Mouse (Mus musculus) neural tube, embryonic 10.5 days (tissue): Measurements from ENCODE around the gene Fam117a.

Source experiments
- DNase-seq: peaks from one replicate; pipeline ENCODE4 v3.0.0-alpha.2; 2017; ENCODE audit warnings: low spot score; ENCODE audit errors: extremely low spot score

Gene Fam117a

DNA sequence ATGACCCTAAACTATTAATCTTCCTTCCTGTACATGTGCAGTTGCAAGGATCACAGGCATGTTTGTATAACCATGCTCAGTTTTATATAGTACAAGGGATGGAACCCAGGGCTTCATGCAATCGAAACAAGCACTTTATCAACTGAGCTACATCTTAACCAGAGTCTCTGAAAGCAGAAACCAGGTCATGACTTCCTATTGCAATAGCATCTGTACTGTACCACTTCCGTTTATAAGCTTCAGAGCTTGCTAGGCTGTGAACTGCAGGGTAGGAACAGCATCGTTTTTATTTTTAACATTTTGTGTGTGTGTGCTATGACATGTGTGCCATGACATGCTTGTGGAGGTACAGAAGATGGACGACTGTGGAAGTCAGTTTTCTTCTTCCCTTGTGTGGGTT lies 3.6 kb upstream of the Fam117a start:
- no peak for DNase-seq

DNA sequence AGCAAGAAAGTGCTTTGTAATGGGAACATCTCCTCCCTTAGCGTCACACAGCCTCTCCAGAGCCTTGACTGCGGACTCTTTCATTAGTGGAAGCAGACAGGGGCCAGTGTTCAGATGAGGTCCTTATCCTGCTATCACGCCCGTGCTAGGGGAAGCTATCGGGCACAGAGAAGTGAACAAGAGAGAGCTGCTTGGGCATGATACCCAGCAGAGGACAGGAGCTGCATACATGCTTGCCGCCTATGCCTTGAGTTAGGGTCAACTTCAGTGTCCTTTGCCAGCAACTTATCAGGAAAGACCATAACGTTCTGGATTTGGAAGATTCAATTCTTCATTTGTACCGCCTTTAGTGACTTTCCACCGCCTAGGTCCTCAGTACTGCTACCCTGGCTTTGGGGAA lies 3.0 kb upstream of the Fam117a start:
- no peak for DNase-seq

DNA sequence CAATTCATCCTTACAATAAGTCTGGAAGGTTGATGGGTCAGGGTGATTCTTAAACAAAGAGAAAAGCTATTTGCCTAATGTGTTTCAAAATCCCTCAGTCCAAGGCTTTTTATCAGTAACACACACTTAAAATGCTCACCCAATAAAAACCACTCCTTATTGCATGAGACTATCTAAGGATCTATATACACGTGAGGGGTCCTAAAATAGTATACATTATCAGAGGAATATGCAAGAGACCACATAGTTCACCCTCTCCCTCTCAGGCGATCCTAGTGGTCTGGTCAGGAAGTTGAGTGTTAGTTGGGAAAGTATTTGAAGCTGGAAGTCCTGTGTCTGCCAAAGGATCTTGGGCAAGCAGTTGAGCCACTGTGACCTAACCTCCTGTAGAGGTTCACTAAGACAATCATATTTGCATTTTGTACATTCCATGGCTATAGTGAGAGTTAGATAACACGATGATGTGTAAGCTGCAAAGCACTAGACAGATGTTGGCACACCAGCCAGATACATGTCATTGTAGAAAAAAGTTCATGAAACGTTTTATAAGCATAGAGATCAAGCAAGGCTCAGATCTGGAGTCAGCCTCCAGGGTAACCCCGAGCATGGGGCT lies 2.3 kb upstream of the Fam117a start:
- DNase-seq: no peak

DNA sequence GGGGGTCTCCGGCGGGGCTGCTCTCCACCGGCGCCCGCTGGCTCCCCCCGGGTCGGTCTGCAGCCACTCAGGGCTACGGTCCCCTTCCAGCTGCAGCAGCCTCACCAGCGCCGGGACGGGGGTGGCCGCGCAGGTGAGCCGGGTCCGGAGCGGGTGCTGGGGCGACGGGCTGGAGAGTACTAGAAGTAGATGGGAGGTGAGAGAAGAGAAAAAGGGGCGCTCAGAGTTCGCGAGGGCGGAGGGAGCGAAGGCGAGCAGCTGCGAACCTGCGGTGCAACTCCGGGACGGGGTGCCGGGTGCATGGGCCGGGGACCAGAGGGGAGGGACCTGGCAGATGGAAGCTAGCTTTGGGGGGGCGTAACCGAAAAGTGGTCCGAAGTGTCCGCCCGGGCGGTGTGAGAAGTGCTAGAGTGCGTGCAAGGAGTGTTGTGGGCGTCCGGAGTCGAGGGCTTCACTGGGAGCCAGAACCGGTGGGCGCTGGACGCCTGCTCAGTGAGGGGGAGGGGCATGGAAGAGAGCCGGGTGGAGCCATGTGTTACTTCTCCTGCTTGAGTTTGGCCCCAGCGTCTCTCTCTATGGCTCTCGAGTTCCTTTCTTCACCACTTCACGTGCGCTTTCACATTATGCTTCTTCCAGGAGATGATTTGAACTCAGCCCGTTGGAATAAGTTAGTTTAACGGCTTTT lies 453 bp downstream of the Fam117a start:
- peak; percentile 76 for DNase-seq

DNA sequence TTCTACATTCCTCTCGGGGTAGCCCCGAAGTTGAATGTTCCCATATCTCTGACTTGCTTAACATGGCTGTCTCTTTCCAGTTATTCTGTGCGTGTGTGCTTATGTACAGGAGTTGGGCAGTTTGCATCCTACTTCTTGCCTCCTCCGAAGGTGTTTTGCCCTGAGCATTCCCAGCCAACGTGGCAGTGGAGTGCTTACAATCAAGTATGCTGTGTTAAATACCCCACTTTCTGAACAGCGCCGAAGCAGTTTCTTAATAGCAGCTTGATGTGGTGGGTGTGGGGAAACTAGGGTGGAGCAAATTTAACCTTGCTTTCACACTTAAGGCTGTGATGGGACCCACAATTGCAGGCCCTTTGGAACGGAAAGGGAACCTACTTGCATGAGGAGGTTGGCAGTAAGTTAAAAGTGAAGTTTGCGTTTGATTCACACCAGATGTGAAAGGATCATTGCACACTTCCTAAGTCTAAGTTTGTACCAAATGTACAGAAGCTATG lies 1.1 kb downstream of the Fam117a start:
- DNase-seq: no peak

DNA sequence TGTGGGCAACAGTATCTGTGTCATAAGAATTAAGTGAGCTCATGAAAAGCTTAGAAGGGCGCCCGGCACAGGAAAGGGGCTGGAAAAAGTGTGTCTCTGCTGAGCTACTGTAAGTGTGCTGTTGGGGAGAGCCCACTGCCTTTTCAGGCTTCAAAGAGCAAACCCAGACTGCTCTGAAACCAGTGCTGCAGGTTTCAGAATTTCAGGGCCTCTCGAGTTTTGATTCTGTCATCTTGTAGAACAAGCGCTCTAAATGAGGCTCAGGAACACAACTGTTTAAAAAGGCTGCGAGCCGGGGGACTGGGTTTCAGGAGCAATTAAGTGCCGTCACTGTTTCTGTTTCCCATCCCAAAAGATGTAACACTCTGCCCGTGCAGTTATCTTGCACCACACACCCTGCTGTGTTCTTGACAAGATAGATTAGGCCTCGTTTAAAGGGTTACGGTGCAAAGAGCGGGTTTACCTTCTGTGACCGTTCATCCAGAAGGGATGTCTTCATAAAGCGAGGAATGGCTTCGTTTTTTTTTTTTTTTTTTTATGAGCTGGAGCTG lies 2.7 kb downstream of the Fam117a start:
- DNase-seq: peak; percentile 52

DNA sequence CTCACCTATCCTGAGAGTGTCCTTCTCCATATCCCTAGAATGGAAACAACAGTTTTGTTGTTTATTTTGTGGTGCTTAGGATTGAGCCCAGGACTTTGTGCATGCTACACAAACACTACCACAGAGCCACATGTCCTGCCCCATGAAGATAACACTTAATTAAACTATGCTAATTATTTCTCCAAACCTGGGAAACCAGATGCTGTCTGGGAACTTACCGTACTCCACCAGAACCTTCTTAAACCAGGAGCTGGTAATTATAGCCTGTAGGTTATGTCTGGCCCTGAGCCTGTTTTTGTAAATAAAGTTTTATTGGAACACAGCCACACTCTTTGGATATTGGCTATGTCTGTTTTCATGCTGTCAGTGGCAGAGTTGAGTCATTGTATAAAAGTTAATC lies 3.4 kb downstream of the Fam117a start:
- no peak for DNase-seq

DNA sequence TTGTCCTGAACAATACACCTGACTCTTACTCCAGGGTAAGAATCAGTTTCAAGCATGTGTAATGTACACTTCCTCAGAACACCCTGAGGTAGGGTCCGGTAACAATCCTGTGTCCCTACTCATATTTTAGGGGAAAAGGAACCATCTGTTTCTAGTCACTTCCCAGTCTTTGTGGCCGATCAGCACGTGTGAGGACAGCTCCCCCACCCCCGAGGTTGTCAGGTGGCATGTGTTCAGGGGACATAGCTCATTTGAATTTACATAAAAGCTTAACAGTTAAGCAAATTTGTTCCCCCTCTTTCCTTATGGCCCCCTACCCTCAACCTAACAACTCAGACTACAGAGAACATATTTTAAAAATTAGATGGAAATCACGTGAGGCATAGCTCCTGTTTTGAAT lies 3.8 kb downstream of the Fam117a start:
- no peak for DNase-seq

DNA sequence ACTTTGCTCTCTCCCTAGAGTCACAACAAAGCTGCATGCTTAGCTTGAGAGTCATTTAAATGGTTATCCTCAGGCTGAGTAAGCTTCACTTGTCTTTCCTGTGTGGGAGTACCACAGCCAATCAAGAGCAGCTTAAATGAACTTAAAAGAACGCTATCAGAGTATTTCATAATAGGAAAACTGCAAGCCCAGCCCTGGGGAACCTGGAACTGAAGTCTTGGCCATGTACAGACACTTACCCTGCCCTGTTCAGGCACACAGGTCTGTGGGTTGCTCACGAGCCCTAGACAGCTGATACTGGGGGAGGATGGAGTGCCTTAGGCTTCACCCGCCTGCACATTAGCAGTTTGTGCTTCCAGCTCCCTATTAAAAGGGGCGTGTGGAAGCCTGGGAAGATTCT lies 6.4 kb downstream of the Fam117a start:
- DNase-seq: no peak

DNA sequence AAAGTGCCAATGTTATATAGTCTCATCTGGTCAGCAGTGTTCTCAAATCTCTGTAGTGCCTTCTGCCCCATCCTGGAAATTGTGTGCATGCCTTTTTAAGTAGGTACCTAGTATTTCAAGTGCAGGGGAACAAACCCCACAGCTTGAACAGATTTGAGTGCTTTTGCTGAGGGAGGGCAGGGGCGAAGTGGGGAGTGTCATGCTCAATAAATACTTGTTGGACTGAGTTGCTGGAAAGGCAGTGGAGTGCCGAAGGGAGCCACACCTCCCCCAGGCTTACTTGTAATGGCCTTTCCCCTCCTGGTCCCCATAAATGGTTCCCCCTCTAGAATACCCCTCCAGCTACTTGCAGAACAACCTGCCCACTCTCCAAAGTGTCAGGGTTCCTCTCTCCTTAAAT lies 7.4 kb downstream of the Fam117a start:
- no peak for DNase-seq

DNA sequence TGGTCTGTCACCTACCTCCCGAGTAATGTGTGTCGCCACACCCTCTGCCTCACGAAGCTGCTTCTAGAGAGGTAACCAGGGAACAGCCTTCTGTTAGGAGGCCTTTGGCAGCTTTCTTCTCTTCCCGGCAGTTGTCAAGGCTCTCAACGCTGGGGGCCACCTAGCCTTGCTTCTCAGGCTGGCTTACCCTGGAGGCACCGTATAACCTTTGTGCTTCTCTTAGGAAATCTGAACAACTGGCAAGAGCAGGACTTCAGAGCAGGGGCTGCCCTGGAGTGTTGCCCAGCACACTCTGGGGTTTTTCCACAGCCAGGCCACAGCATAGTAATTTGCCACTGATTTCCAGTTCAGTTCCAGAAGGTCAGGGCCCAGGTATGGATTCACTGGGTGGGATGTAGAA lies 13.5 kb downstream of the Fam117a start:
- no peak for DNase-seq

DNA sequence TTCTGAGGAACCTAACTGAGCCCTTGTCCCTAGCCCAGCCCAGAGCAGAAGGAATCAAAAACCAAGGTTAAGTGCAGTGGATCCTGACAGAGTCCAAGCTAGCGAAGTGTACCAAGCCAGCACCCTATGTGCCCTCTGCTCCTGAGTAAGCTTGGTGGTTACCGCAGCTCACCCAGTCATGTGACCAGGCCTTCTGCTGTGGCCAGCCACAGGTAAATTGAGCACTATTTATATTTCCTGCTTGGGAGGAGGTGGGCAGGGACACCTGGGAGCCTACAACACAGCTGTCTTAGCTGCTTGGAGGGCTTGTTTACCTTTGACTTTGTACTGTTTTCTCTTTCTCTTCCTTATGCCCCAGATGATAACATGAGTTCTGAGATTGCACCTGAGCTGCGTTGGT lies 14.1 kb downstream of the Fam117a start:
- no peak for DNase-seq

DNA sequence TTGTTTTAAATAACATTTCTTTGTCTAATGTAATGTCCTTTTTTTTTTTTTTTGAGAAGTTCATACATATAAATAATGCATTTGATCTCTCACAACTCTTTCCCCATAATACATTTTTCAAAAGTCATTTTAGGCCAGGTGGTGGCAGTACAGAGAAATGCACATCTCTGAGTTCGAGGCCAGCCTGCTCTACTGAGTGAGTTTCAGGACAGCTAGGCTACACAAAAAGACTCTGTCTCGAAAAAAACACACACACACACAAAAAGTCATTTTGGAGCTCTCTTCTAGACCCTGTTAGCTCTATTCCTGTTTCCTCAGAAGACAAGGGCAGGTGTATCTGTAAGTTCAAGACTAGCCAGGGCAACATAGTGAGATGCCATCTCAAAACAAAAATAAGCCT lies 15.9 kb downstream of the Fam117a start:
- no peak for DNase-seq

DNA sequence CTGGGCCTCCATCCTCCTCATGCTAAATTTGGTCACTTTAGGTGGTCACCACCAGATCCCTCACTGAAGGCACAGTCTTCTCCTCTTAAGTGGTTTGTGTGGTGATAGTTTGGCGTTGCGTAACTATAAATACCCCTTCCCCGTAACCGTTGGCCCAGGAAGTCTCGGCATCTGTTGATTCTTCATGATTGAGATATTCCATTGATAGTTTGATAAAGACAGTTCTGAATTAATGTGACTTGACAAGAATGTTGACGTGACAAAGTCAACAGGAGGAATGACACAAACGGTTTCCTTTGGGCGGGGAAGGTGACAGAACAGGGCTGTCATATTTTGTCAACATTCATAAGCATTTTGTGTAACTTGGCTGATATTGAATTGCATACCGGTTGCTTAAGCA lies 16.4 kb downstream of the Fam117a start:
- DNase-seq: no peak

DNA sequence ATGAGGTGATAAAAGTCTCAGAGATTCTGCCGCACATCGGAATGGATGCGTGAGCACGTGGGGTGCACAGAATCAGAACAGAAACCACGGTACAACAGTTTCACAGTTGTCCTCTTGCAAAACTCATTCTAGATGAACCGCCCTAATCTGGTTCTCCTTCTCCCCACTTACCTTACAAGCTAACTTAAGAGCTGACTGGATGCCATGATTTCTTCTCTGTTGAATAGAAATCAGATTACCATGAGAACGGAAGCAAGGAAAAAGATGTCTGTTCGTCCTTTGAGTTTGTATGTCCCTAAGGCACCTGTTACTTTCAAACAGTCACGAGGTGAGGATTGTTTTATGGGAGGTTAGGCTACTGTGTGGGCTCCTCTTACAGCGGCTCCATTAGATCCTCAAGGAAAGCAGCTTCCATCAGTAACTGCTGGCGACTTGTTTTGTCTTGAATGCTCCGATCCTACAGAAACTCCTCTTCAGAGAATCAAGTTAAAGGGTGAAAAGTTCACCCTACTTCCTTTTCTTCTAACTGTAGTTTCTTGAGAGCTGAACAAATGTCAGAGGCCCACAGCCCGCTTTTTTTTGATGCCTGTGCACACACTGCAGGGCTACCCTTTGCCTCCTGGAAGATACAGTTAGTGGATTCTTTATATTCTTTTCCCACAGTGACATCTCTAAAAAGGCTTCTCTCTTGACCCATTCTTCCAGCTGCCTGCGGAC lies 17.6 kb downstream of the Fam117a start:
- DNase-seq: no peak

DNA sequence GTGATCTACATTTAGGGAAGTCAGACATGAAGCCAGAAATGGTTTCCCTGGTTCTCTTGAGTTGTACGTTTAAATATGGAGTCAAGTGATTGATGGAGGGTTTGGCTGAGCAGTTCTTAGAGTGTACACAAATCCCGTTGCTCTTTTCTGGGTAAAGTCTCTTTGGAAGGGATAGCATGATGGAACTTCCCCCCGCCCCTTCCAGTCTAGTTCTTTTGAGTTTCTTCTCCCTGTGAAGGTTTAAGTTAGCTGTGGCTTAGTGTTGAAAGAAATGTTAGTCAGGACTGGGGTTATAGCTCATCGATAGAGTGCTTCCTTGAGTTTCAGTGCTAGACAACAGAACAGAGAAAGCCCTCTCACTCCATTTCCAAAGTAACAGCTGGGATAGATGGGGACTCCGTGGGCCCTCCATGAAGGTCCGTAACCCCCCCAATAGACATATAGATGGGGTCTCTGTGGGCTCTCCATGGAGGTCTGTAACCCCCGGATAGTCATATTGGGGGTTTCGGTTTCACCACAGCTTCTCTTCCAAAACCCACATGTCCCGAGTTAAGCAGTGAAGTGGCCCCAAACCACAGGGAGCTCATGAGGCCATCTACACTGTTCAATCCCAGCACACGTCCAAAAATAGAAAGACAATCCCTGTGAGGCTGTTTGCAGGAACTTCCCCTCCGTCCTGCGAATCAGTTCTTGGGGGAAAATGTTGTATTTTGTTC lies 18.3 kb downstream of the Fam117a start:
- DNase-seq: no peak

DNA sequence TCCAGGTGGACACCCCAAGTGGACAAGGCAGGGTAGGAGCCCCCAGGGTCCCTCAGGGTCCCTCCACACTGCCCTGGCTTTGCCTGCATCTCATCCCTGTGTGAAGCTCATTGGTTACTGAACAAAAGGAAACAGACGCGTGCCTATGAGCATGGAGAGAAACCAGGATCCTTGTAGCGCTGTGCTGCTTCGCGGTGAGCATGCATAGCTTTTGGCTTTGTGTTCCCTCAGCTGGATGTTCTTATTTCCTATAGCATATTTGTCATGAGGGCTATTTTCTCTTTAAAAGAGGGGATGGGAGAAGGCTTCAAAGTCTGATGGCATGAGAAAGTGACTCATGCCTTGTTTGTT lies 18.8 kb downstream of the Fam117a start:
- no peak for DNase-seq

DNA sequence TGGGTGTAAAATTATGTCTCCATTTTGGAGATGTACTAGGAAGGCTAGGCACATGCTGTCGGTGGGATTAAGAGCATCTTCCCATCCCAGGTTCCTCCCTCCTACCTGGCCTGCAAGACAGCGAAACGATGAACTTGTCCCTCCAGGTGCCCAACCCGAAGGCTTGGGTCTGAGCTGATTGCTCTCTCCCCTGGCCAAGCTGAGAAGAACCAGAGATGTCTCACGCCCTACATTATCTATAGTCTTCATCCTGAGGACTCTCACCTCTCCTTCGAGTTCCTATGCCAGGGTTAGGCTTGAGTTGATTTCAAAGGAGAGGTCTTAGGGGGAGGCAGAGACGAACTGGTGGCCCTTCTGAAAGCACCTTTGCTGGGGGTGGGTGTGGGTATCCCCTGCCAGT lies 19.2 kb downstream of the Fam117a start:
- no peak for DNase-seq

DNA sequence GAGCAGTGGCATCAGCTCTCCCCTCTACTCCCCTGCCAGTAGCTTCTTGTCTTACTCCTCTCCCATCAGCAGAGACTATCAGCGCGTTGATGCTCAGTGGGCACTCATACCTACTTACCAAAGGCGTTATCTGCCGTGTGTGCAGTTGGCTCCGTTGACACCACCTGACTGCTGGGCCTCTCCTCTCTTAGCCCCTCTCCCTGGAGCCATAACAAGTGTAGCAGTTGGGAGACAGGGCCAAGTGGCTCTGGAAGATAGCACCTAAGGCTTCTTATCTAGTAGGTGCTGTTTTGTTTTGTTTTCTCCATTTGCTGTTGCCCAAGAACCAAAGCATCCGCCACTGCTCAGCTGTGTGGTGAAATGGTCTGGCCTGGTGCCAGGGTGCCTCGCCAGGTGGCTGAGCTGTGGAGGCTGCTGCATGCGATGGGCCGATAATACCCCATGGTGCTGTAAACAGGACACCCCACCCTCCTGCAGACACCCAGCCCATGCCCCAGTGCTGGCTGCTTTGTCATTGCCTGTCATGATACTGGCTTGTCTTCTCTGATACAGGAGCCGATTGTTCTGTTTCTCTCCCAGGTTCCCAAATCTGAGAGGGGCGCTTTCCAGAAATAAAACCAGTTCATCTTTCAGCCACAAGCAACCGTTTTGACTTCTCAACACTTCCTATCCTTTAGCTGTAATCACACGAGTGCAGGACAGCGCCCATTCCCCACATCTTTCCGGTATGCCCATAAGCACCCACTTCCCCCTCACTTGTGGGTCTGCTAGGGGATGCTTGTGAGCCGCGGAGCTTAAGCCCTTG lies 19.9 kb downstream of the Fam117a start:
- DNase-seq: no peak

DNA sequence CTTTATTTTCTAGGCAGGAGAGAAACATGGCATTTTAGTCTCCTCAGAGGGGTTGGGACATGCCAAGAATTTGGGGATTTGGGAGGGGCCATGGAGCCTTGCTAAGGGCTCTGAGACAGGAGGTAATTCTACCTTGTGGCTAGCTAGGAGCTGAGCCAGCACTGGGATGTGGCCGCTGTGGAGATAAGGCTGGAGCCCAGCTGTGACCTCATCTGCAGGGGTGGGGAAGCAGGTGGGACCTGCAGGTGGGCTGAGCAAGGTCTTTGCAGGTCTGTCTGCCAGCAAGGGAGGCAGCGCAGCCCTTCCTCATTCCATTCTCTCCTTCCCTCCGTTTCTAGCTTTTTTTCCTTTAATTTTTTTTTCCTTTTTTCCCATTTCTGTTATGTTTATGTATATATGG lies 21.4 kb downstream of the Fam117a start:
- no peak for DNase-seq

DNA sequence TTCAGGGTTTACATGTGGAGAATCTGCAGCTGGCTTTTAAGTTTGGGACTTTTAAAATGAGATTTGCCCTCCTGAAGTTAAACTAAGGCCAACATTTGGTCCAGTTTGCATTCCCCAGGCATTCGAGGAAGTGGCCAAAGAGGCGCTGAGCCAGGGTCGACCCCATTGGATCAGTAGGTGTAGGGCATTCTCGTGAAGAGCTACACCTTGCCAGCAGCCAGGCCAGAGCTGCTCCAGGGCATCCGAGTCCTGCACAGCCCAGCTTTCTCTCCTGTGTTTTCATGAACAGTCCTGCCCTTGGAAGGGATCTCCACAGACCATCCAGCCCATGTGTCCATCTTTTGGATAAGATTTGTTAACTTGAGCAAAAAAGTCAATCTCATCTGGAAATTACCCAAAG lies 27.6 kb downstream of the Fam117a start:
- no peak for DNase-seq
